Mouse (Mus musculus) forebrain, embryonic 15.5 days (tissue): ENCODE results near the gene Csnk1d. TPM values are rescaled to one million over a fixed set of nuclear protein-coding genes. Genes with fewer than 3 reads are reported as not detected.

ENCODE experiments used
- ATAC-seq: fragments of 200-750 bp; cut with Nextera tagmentation; replicated peaks from 2 replicates; pipeline ENCODE4 v1.8.0; 2017; ENCODE audit warnings: mild to moderate bottlenecking, moderate TSS enrichment, moderate library complexity
- H3K27ac ChIP-seq: fragments of 300-500 bp; sonication (generic); replicated peaks from 2 replicates; pipeline ENCODE4 v1.5.1; 2015; ENCODE audit warnings: mild to moderate bottlenecking, inconsistent platforms
- H3K27me3 ChIP-seq: fragments of 300-500 bp; sonication (generic); 2 replicates; pipeline ENCODE4 v1.6.1; 2015; ENCODE audit warnings: inconsistent platforms
- H3K36me3 ChIP-seq: fragments of 300-500 bp; sonication (generic); 2 replicates; pipeline ENCODE4 v1.6.1; 2015; ENCODE audit warnings: mild to moderate bottlenecking, inconsistent platforms
- H3K4me1 ChIP-seq: fragments of 300-500 bp; sonication (generic); 2 replicates; pipeline ENCODE4 v1.6.1; 2015; ENCODE audit warnings: inconsistent platforms
- H3K4me2 ChIP-seq: fragments of 300-500 bp; sonication (generic); replicated peaks from 2 replicates; pipeline ENCODE4 v1.6.1; 2015; ENCODE audit warnings: mild to moderate bottlenecking, inconsistent platforms
- H3K4me3 ChIP-seq: fragments of 300-500 bp; sonication (generic); 2 replicates; pipeline ENCODE4 v1.5.1; 2015; ENCODE audit warnings: mild to moderate bottlenecking, inconsistent platforms
- H3K9ac ChIP-seq: fragments of 300-500 bp; sonication (generic); replicated peaks from 2 replicates; pipeline ENCODE4 v1.6.1; 2015; ENCODE audit warnings: mild to moderate bottlenecking, inconsistent platforms
- H3K9me3 ChIP-seq: fragments of 300-500 bp; sonication (generic); 2 replicates; pipeline ENCODE4 v1.6.1; 2016; ENCODE audit warnings: inconsistent platforms
- WGBS: fragments of 180-500 bp; shearing (Covaris S2); methylation state at CpG from one replicate; pipeline ENCODE4 v1.1.7; 2015; ENCODE audit warnings: mixed read lengths; 5-methylcytosine and 5-hydroxymethylcytosine counted together
- polyA plus RNA-seq: library from polyadenylated mRNA; unstranded; fragments of >200 nt; fragmentation: Nextera tagmentation; extraction: Ambion mirVana; gene quantifications from 2 replicates; pipeline ENCODE4 v1.2.1, GENCODE M21; 2015

Gene Csnk1d
- 145 and 157 TPM in 2 replicates for polyA plus RNA-seq

DNA sequence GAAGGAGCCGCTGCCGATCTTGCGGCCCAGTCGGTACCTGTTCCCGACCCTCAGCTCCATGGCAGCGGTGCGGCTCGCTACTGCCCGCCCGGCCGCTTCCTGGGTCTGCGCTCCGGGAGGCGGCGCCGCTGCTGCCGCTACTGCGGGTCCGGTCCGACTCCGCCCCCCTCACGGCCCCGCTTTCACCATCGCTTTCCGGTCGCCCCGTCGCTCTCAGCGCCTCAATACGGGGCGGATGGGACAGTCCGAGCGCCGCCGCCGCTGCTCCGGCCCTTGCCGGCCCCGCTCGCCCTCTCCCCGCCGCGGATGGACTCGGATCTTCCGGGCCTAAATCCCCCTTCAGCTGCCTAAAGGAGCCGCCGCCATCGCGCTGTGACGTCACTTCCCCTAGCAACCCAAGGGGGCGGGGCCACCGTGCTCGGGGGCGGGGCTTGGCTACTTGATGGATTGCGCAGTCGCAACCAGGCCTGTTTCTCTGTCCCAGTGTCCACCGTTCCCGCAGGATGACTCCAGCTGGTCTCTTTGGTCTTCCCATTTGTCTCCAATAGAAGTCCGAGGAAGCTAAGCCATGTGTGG, at the start of gene Csnk1d:
Csnk1d (minus strand) TSS at position 380 of the 576 bp plus-strand sequence.
- ATAC-seq: peak; percentile 91
- peak within 1 kb of the TSS; percentile 99 for H3K4me3 ChIP-seq
- H3K27me3 ChIP-seq: no peaks in the 10 kb centered on the region
- H3K4me2 ChIP-seq: peak within 1 kb of the TSS; percentile 65
- H3K27ac ChIP-seq: peak within 1 kb of the TSS; percentile 93
- peak within 1 kb of the TSS; percentile 100 for H3K9ac ChIP-seq
- H3K9me3 ChIP-seq: no peaks in the 10 kb centered on the region
- H3K4me1 ChIP-seq: peaks cover 55% of the 10 kb centered on the region
- WGBS: under 1% methylated on average over 58 of the region's 59 CpGs
- H3K36me3 ChIP-seq: peaks cover 2% of the 10 kb centered on the region; the same call in 1 of the 2 replicates

GRCm38 (mm10) chr11:121039302-121039701, 48.2 kb upstream of the Csnk1d start, which contains the start of gene Cd7:
TSS of gene Cd7 (minus strand) at chr11:121039418.
- no peak for ATAC-seq

DNA sequence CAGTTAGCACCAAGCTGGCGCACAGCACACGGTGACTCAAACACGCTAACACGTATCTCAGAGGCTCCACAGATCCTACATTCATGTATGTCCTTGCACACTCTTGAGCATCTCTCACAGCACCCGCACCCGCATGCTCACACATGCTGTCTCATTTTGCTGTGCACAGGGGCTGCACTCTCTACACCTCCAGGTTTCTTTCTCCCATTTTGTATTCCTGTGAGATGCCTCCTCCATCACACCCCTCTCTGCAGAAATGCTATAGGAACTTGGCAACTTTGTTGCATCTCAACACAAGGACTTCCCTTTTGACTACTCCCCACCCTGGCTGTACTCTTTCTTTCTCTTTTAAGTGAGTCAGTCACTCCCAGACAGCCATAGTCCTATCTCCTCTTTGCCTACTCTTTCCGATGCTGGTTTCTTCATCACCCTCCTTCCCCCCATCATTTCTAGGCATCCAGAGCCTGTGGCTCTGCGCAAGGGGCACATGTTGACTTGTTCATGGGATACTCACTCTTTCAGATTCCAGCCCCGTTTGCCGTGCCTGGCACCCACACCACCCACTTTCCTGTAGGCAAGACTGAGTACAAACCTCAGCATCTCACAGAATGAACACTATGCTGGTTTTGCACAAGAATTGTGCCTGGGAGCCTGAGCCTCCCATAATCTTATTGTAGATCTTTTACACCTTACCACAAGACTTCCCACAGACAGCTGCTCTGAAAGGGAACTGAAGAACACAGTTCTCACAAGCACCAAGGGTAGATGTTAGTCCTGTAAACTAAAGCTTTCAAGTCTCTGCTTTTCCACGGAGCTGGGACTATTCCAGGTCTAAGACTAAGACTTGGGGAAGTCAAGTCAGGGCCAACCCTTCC, 47.5 kb upstream of the Csnk1d start:
- no peaks in the 10 kb centered on the region for H3K27me3 ChIP-seq
- no peak overlapping the region for H3K9ac ChIP-seq
- 88% methylated on average over 11 of the region's 11 CpGs for WGBS
- H3K36me3 ChIP-seq: no peaks in the 10 kb centered on the region
- no peak overlapping the region for H3K4me3 ChIP-seq
- H3K27ac ChIP-seq: no peak overlapping the region
- no peaks in the 10 kb centered on the region for H3K9me3 ChIP-seq
- H3K4me2 ChIP-seq: no peak overlapping the region
- H3K4me1 ChIP-seq: no peaks in the 10 kb centered on the region
- ATAC-seq: no peak

More at GRCm38 (mm10) chr11:121039302-121039701, 48.2 kb upstream of the Csnk1d start, which contains the start of gene Cd7:
- Histone ChIP-seq H3K27ac (no peak within 1 kb of the TSS), H3K9me3 (no peaks in the 10 kb centered on the region), H3K9ac (no peak within 1 kb of the TSS), H3K36me3 (no peaks in the 10 kb centered on the region), H3K4me2 (no peak within 1 kb of the TSS), H3K4me3 (no peak within 1 kb of the TSS), H3K27me3 (no peaks in the 10 kb centered on the region), H3K4me1 (no peaks in the 10 kb centered on the region)
- WGBS: 78% methylated on average over 5 of the region's 5 CpGs

- Histone ChIP-seq H3K9ac (no peak overlapping the region), H3K9me3 (no peaks in the 10 kb centered on the region), H3K4me1 (no peaks in the 10 kb centered on the region), H3K36me3 (no peaks in the 10 kb centered on the region), H3K27me3 (no peaks in the 10 kb centered on the region), H3K4me2 (no peak overlapping the region), H3K4me3 (no peak overlapping the region), H3K27ac (no peak overlapping the region)
- WGBS: 88% methylated on average over 5 of the region's 5 CpGs
- ATAC-seq: no peak
Measured at GRCm38 (mm10) chr11:121033118-121033517, 42.0 kb upstream of the Csnk1d start.

DNA sequence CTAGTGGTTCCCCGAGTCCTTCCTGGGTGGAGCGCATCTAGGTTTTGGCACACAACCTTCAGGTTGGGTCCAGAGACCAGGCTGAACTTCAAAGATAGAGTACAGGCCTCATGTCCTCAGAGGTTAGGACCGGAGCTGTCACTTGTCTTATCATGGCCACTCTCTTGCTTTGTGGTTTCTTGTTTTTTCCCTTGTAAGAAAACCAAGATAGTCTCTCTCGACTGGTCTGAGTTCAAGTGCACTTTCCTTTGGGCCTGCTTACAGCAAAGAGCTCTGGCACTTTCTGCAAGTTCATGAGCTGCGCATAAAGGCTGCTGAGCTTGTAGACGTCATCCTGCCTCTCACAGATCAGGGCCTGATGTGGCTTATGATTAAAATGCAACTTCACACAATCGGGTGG, 36.1 kb upstream of the Csnk1d start:
- WGBS: 88% methylated on average over 7 of the region's 7 CpGs
- Histone ChIP-seq H3K27ac (no peak overlapping the region), H3K4me2 (no peak overlapping the region), H3K9ac (no peak overlapping the region), H3K36me3 (no peaks in the 10 kb centered on the region), H3K4me3 (no peak overlapping the region), H3K9me3 (no peaks in the 10 kb centered on the region), H3K4me1 (no peaks in the 10 kb centered on the region), H3K27me3 (no peaks in the 10 kb centered on the region)
- ATAC-seq: no peak

GRCm38 (mm10) chr11:121024163-121024562, 33.0 kb upstream of the Csnk1d start:
- H3K4me2 ChIP-seq: no peak overlapping the region
- H3K27me3 ChIP-seq: no peaks in the 10 kb centered on the region
- WGBS: 74% methylated on average over 6 of the region's 6 CpGs
- ATAC-seq: no peak
- no peaks in the 10 kb centered on the region for H3K9me3 ChIP-seq
- H3K4me1 ChIP-seq: no peaks in the 10 kb centered on the region
- H3K36me3 ChIP-seq: no peaks in the 10 kb centered on the region
- H3K4me3 ChIP-seq: no peak overlapping the region
- H3K9ac ChIP-seq: no peak overlapping the region
- H3K27ac ChIP-seq: no peak overlapping the region

DNA sequence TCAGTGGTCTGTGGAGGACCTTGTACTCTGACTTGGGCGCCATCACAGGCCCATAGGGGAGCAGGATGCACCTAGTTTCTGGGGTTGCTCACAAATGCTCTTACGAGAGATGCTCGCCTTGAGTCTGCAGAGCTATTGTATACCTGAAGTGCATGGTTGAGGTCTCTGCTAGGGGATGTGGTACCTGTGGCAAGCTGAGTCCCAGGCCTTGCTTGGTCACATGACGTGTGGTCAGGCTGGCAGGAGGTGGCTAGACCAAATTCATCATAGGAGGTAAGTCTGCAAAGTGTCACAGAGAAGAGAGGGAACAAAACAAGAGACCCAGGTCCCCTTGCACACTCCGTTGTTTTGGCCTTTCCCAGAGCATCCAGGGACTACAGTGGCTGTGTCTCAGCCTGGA, 28.4 kb upstream of the Csnk1d start:
- Histone ChIP-seq H3K9me3 (no peaks in the 10 kb centered on the region), H3K36me3 (no peaks in the 10 kb centered on the region), H3K27me3 (no peaks in the 10 kb centered on the region), H3K27ac (no peak overlapping the region), H3K4me1 (no peaks in the 10 kb centered on the region), H3K4me2 (no peak overlapping the region), H3K9ac (no peak overlapping the region), H3K4me3 (no peak overlapping the region)
- 81% methylated on average over 5 of the region's 5 CpGs for WGBS
- ATAC-seq: no peak

DNA sequence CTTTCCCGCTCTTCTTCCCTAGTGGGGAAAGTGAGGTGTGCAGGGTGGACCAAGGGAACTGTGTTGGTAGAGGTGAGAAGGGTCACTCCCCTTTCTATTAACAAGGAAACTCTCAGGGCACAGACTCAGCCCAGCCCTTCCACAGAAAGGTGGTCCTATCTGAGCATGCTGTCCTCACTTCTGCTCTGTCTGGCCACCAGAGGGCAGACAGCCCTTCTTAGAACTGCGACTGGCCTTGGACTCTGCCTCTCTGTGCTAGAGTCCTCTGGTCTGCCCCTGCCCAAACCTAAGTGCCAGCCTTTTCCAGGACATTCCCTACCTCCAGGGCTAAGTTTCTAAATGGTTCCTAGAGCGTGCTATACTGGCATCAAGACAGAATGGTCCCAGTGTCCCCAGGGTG, 26.6 kb upstream of the Csnk1d start:
- Histone ChIP-seq H3K4me3 (no peak overlapping the region), H3K9ac (no peak overlapping the region), H3K27me3 (no peaks in the 10 kb centered on the region), H3K4me2 (no peak overlapping the region), H3K27ac (no peak overlapping the region), H3K9me3 (no peaks in the 10 kb centered on the region), H3K4me1 (no peaks in the 10 kb centered on the region), H3K36me3 (no peaks in the 10 kb centered on the region)
- no peak; the same call in 1 of the 2 replicates for ATAC-seq
- 38% methylated on average over 3 of the region's 3 CpGs for WGBS

GRCm38 (mm10) chr11:121015472-121015871, 24.3 kb upstream of the Csnk1d start:
- H3K9me3 ChIP-seq: no peaks in the 10 kb centered on the region
- H3K36me3 ChIP-seq: no peaks in the 10 kb centered on the region
- 61% methylated on average over 6 of the region's 6 CpGs for WGBS
- no peaks in the 10 kb centered on the region for H3K4me1 ChIP-seq
- ATAC-seq: no peak
- no peak overlapping the region for H3K9ac ChIP-seq
- no peak overlapping the region for H3K4me3 ChIP-seq
- no peaks in the 10 kb centered on the region for H3K27me3 ChIP-seq
- H3K27ac ChIP-seq: no peak overlapping the region
- H3K4me2 ChIP-seq: no peak overlapping the region

- H3K4me1 ChIP-seq: no peaks in the 10 kb centered on the region
- H3K27me3 ChIP-seq: no peaks in the 10 kb centered on the region
- H3K4me3 ChIP-seq: peak overlapping the region; percentile 25
- ATAC-seq: no peak
- H3K36me3 ChIP-seq: no peaks in the 10 kb centered on the region
- H3K27ac ChIP-seq: no peak overlapping the region
- no peak overlapping the region; the same call in 1 of the 2 replicates for H3K9ac ChIP-seq
- no peaks in the 10 kb centered on the region for H3K9me3 ChIP-seq
- WGBS: 58% methylated on average over 19 of the region's 19 CpGs
- H3K4me2 ChIP-seq: peak overlapping the region; percentile 33
Measured at GRCm38 (mm10) chr11:121014896-121015300, 23.8 kb upstream of the Csnk1d start.

DNA sequence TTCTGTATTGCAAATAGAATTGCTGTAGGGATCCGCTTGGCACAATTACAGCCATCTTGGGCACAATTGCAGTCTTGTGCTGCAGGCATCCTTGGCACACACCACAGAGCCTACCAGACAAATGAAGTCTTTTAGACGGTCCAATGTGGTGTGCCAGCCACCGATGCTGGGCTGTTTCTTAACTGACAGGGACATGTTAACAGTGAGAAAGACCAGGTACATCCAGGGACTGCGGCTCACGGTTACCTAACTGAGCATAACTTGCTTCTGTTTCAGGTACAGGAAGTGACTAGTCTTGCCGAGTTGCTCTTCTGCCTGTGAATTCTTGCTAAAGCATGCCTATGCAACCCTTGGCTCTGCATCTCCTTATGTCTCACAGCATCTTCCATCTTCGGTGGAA, 22.5 kb upstream of the Csnk1d start:
- H3K4me1 ChIP-seq: no peaks in the 10 kb centered on the region
- no peak overlapping the region for H3K4me3 ChIP-seq
- no peak for ATAC-seq
- no peak overlapping the region for H3K9ac ChIP-seq
- no peak overlapping the region for H3K27ac ChIP-seq
- no peak overlapping the region for H3K4me2 ChIP-seq
- H3K27me3 ChIP-seq: no peaks in the 10 kb centered on the region
- H3K9me3 ChIP-seq: no peaks in the 10 kb centered on the region
- 76% methylated on average over 7 of the region's 7 CpGs for WGBS
- no peaks in the 10 kb centered on the region for H3K36me3 ChIP-seq

DNA sequence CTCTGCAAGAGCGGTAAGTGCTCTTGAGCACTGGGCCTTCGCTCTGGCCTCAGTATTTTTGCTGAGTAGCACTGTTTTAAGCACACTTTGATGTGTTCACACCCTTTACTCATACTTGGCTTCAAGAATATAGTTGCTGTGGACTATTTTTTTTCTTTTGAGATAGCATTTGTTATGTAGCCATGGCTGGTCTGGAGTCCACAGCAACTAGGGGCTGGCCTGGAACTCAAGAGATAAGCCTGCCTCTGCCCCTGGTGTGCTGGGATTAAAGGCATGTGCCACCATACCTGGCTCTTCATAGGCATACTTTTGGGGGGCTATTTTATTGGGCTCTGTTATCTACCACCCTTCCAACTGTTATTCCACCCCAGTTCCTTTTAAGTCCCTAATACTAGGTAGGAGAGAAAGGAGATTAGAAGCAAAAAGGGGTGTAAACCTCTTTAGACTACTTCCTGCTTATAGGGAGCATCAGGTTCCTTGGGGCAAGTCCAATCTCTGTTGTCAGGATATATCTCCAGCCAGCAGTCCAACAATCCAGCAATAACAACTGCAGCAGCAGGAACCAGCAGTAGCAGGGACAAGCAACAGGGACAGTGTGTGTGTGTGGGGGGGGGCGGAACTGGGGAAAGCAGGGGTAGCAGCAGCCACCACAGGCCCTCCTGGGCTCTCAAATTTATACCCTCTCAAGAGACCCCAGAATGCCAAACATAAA, 19.1 kb upstream of the Csnk1d start:
- H3K4me3 ChIP-seq: no peak overlapping the region
- WGBS: 94% methylated on average over 3 of the region's 3 CpGs
- H3K4me2 ChIP-seq: no peak overlapping the region
- ATAC-seq: no peak
- H3K9me3 ChIP-seq: no peaks in the 10 kb centered on the region
- H3K27me3 ChIP-seq: no peaks in the 10 kb centered on the region
- H3K27ac ChIP-seq: no peak overlapping the region
- no peak overlapping the region for H3K9ac ChIP-seq
- no peaks in the 10 kb centered on the region for H3K36me3 ChIP-seq
- H3K4me1 ChIP-seq: no peaks in the 10 kb centered on the region
